Mouse (Mus musculus) intestine, postnatal 0 days (tissue): Measurements from ENCODE around the gene Lig3. TPM values are rescaled to one million over a fixed set of nuclear protein-coding genes. Genes with fewer than 3 reads are reported as not detected.
A peak's percentile ranks its signal among the peaks of the same experiment; 100 is the strongest.

ENCODE experiments used
- ATAC-seq: fragments of 200-750 bp; cut with Nextera tagmentation; 2 replicates; pipeline ENCODE4 v1.8.0; 2017; ENCODE audit warnings: mild to moderate bottlenecking, moderate TSS enrichment, moderate library complexity
- H3K27ac ChIP-seq: fragments of 300-500 bp; sonication (generic); 2 replicates; pipeline ENCODE4 v1.5.1; 2014; ENCODE audit warnings: mild to moderate bottlenecking, low read depth, low read length, moderate library complexity
- H3K27me3 ChIP-seq: fragments of 300-500 bp; sonication (generic); replicated peaks from 2 replicates; pipeline ENCODE4 v1.6.1; 2014; ENCODE audit warnings: low read length, mixed read lengths; ENCODE audit not compliant: control insufficient read depth, insufficient read depth
- H3K36me3 ChIP-seq: fragments of 300-500 bp; sonication (generic); 2 replicates; pipeline ENCODE4 v1.6.1; 2014; ENCODE audit warnings: mild to moderate bottlenecking, moderate library complexity; ENCODE audit not compliant: control insufficient read depth, insufficient read depth
- H3K4me1 ChIP-seq: fragments of 300-500 bp; sonication (generic); replicated peaks from 2 replicates; pipeline ENCODE4 v1.6.1; 2014; ENCODE audit warnings: antibody characterized with exemption, low read length, mixed read lengths; ENCODE audit not compliant: control insufficient read depth, insufficient read depth
- H3K4me2 ChIP-seq: fragments of 300-500 bp; sonication (generic); replicated peaks from 2 replicates; pipeline ENCODE4 v1.6.1; 2014; ENCODE audit warnings: low read depth, mild to moderate bottlenecking, moderate library complexity
- H3K4me3 ChIP-seq: fragments of 300-500 bp; sonication (generic); 2 replicates; pipeline ENCODE4 v1.5.1; 2014; ENCODE audit warnings: low read depth, low read length
- H3K9ac ChIP-seq: fragments of 300-500 bp; sonication (generic); 2 replicates; pipeline ENCODE4 v1.6.1; 2014; ENCODE audit warnings: mild to moderate bottlenecking, low read depth, low read length
- H3K9me3 ChIP-seq: fragments of 300-500 bp; sonication (generic); 2 replicates; pipeline ENCODE4 v1.6.1; 2016; ENCODE audit warnings: mixed run types; ENCODE audit not compliant: control insufficient read depth
- CTCF ChIP-seq: sonication (generic); IDR thresholded peaks from 2 replicates; pipeline ENCODE4 v1.5.1; 2016; ENCODE audit warnings: low read depth, mild to moderate bottlenecking, control low read depth, antibody characterized with exemption, moderate library complexity
- WGBS: fragments of 180-500 bp; shearing (Covaris S2); extraction: QIAGEN DNeasy Blood & Tissue Kit; methylation state at CpG from one replicate; pipeline ENCODE4 v1.1.7; 2014; 5-methylcytosine and 5-hydroxymethylcytosine counted together
- polyA plus RNA-seq: library from polyadenylated mRNA; unstranded; fragments of >200 nt; fragmentation: Nextera tagmentation; extraction: Ambion mirVana; gene quantifications from 2 replicates; pipeline ENCODE4 v1.2.1, GENCODE M21; 2015

Gene Lig3
- polyA plus RNA-seq, 1 experiment from 2014 or later = 9.2 TPM

DNA sequence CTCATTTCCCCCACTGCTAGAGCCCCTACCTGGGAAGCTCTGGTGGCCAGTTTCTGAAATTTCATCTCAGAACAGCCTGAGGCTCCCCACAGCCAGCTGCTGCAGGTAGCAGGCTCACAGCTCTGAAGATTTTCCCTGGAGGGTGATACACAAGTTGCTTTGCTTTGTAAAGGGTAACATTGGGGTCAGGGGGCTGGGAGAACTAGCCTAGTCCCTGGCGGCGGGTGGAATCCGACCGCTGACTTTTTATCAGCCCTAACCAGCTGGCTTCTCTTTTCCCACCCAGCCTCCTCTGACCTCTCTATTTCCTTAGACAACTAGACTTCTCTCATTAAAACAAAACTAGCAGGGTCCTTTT, 65.2 kb downstream of the Lig3 start:
- no peaks in the 10 kb centered on the region for H3K36me3 ChIP-seq
- no peaks in the 10 kb centered on the region for H3K9me3 ChIP-seq
- H3K4me1 ChIP-seq = no peaks in the 10 kb centered on the region
- H3K27ac ChIP-seq = no peak overlapping the region
- H3K4me3 ChIP-seq = no peak overlapping the region
- H3K9ac ChIP-seq = no peak overlapping the region
- H3K4me2 ChIP-seq = peak overlapping the region; percentile 46
- TF ChIP-seq CTCF = no peak
- 0 out of 2 replicates have a peak, but pooled peaks have one; percentile 14 for ATAC-seq
- no peaks in the 10 kb centered on the region for H3K27me3 ChIP-seq
- 30% methylated on average over 4 of the region's 4 CpGs for WGBS

DNA sequence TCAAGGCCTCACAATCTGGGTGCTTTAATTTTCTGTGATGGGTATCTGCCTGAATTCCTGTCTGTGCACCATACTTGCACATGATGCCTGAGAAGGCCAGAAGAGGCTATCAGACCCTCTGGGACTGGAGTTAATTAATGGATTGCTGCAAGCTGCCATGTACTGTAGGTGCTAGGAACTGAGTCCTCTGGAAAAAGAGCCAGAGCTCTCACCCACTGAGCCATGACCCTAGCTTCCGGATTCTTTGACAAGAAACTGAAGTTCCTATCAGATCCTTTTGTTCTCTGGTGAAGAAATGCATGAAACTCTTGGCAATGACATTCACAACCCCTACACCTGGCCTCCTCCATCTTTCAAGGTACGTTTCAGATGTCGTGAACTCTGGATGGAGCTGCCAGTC, 66.0 kb downstream of the Lig3 start:
- Histone ChIP-seq H3K4me2 (no peak overlapping the region), H3K9ac (no peak overlapping the region), H3K27ac (no peak overlapping the region), H3K4me3 (no peak overlapping the region), H3K4me1 (no peaks in the 10 kb centered on the region), H3K36me3 (no peaks in the 10 kb centered on the region), H3K9me3 (no peaks in the 10 kb centered on the region), H3K27me3 (no peaks in the 10 kb centered on the region)
- no peak for TF ChIP-seq CTCF
- 84% methylated on average over 3 of the region's 3 CpGs for WGBS
- no peak for ATAC-seq

- no peak for TF ChIP-seq CTCF
- no peaks in the 10 kb centered on the region for H3K9me3 ChIP-seq
- H3K27ac ChIP-seq = no peak overlapping the region
- WGBS = 72% methylated on average over 6 of the region's 6 CpGs
- H3K4me1 ChIP-seq = no peaks in the 10 kb centered on the region
- H3K9ac ChIP-seq = no peak overlapping the region
- no peaks in the 10 kb centered on the region for H3K36me3 ChIP-seq
- no peak for ATAC-seq
- H3K4me3 ChIP-seq = no peak overlapping the region
- H3K4me2 ChIP-seq = no peak overlapping the region
- no peaks in the 10 kb centered on the region for H3K27me3 ChIP-seq
Observed at GRCm38 (mm10) chr11:82847571-82848000, 66.7 kb downstream of the Lig3 start.

DNA sequence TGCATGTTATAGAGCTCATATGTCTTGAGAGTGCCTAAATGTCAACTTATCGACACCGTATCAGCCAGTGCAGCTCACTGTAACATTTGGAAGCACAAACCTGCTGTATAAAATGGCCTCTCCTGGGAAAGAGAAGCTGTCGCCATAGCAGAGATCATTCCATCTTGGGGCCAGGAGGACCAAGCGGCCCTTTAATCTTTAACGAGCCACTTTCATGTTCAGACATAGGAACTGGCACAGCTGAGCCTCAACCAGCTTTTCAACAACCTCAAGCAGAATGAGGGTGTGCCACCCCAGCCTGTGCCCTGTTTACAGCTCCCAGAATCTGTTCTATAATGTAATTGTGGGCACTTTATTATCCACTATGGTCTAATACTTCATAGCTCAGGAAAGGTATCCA, 69.4 kb downstream of the Lig3 start:
- no peak overlapping the region for H3K4me3 ChIP-seq
- H3K27me3 ChIP-seq = no peaks in the 10 kb centered on the region
- no peak for TF ChIP-seq CTCF
- H3K27ac ChIP-seq = no peak overlapping the region
- no peak for ATAC-seq
- H3K36me3 ChIP-seq = no peaks in the 10 kb centered on the region
- no peak overlapping the region for H3K9ac ChIP-seq
- 76% methylated on average over 5 of the region's 5 CpGs for WGBS
- H3K4me2 ChIP-seq = no peak overlapping the region
- H3K9me3 ChIP-seq = no peaks in the 10 kb centered on the region
- no peaks in the 10 kb centered on the region for H3K4me1 ChIP-seq

DNA sequence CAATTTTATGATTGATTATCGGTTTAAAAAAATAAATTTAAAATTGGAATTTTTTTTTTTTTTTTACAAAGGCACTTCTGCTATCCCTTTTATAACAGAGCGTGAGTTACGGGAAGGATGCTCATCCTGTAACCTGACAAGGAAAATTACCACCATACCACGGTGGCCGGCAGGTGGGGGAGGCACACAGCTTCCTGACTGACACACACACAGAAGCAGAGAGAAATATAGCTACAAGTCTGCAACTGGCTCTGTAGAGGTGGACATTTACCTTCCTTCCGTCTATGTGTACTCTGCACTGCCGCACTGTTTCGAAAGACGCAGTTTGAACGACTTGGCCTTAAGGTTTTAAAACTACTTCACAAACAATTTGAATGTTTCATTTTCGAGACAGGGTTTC, 71.2 kb downstream of the Lig3 start:
- no peak for TF ChIP-seq CTCF
- Histone ChIP-seq H3K4me2 (no peak overlapping the region), H3K36me3 (no peaks in the 10 kb centered on the region), H3K9ac (no peak overlapping the region), H3K27ac (no peak overlapping the region), H3K4me3 (no peak overlapping the region), H3K27me3 (no peaks in the 10 kb centered on the region), H3K9me3 (no peaks in the 10 kb centered on the region), H3K4me1 (no peaks in the 10 kb centered on the region)
- no peak for ATAC-seq
- WGBS = 76% methylated on average over 11 of the region's 11 CpGs

GRCm38 (mm10) chr11:82852540-82852939, 71.6 kb downstream of the Lig3 start:
- Histone ChIP-seq H3K9ac (no peak overlapping the region), H3K4me3 (no peak overlapping the region), H3K27ac (no peak overlapping the region), H3K27me3 (no peaks in the 10 kb centered on the region), H3K4me1 (no peaks in the 10 kb centered on the region), H3K4me2 (no peak overlapping the region), H3K9me3 (no peaks in the 10 kb centered on the region), H3K36me3 (no peaks in the 10 kb centered on the region)
- WGBS = 82% methylated on average over 10 of the region's 10 CpGs
- no peak for TF ChIP-seq CTCF
- ATAC-seq = no peak

DNA sequence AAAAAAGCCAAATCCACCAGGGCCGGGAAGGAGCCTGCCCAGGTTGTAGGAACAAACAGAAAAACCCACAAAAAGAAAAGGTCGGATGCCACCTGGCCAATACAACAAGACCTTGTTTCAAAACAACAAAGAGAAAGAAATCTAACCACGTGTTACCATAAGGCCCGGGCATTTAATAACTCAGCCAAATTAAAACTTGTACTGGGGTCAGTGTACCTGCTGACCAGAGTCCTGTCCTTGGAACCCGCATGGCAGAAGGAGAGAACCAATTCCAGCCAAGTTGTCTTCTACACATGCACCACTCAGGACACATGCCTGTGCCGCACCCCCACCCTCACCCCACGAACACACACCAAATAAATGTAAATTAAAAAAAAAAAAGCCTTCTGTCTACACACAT, 72.0 kb downstream of the Lig3 start:
- TF ChIP-seq CTCF = no peak
- ATAC-seq = no peak
- 91% methylated on average over 7 of the region's 7 CpGs for WGBS

More for the DNA sequence above, 72.0 kb downstream of the Lig3 start:
- Histone ChIP-seq H3K4me3 (no peak overlapping the region), H3K27me3 (no peaks in the 10 kb centered on the region), H3K27ac (no peak overlapping the region), H3K4me1 (no peaks in the 10 kb centered on the region), H3K9ac (no peak overlapping the region), H3K4me2 (no peak overlapping the region), H3K9me3 (no peaks in the 10 kb centered on the region), H3K36me3 (no peaks in the 10 kb centered on the region)

Other genes starting within 250 kb of the Lig3 start
- 0.27 and 0.29 TPM in 2 replicates for gene Cct6b, start 16.8 kb upstream of the Lig3 start, polyA plus RNA-seq
- gene Zfp830, start 16.8 kb upstream of the Lig3 start, polyA plus RNA-seq = 19.5 and 21.1 TPM in 2 replicates
- gene Rffl, start 90.1 kb downstream of the Lig3 start, polyA plus RNA-seq = 9.7 and 9.8 TPM in 2 replicates
- 9.1 and 9.7 TPM in 2 replicates for gene Rad51d, start 109.5 kb downstream of the Lig3 start, polyA plus RNA-seq
- gene Fndc8, start 111.0 kb downstream of the Lig3 start, polyA plus RNA-seq = 0.09 and 0.16 TPM in 2 replicates
- gene Nle1, start 127.3 kb downstream of the Lig3 start, polyA plus RNA-seq = 8.0 and 10.2 TPM in 2 replicates
- gene Unc45b, start 129.4 kb downstream of the Lig3 start, polyA plus RNA-seq = 1.6 and 1.9 TPM in 2 replicates
- gene Slfn5, start 170.2 kb downstream of the Lig3 start, polyA plus RNA-seq = 3.7 and 3.9 TPM in 2 replicates
- 5.0 and 5.6 TPM in 2 replicates for gene Slfn9, start 210.7 kb downstream of the Lig3 start, polyA plus RNA-seq
- 0.25 and 0.30 TPM in 2 replicates for gene Slfn8, start 239.7 kb downstream of the Lig3 start, polyA plus RNA-seq